Mouse (Mus musculus) retina, embryonic 14.5 days (tissue): ENCODE results near the gene Car14.
"Not testable (repeated sequence)": the region's sequence is repeated elsewhere in the genome, so short reads cannot be mapped to it uniquely, and the experiment has no call there.

Source experiments
- DNase-seq: peaks from one replicate; pipeline ENCODE4 v3.0.0-alpha.2; 2015; ENCODE audit warnings: low spot score

Gene Car14

DNA sequence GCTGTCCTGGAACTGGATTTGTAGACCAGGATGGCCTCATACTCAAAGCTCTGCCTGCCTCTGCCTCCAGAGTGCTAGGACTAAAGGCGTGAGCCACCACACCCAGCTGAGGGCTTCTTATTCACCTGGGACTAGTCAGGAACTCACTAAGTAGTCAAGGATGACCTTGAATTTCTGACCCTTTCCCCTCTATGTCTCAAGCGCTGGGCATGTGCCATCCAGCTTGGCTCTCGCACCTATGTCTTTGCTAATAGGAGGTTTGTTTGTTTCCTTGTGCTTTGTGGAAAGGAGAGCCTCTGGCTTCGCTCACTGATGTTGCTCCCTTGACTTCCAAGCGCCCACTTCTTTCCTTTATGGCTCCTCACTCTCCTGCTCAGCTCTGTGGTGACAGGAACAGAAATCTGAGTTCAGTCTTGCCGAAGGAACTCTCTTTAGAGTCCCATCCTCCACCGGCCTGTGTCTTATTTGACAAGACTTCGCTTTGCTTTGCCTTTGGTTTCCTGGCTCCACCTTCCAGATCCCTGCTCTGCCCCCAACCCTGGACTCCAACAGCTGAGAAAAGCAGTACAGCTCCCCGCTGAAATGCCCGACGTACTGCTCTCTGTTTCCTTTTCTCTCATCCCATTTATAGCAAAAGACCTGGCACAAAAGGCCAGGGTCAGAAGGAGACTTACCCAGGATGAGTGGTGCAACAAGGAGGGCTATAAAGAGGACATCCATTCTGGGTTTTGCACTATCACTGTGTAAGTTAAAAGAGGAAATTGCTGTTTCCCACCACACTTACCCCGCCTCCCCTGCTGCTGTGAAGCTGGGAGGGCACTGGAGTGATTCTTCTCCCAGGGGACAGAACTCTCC is 13.1 kb downstream of the Car14 start, which contains the start of gene BC028528:
TSS of gene BC028528 (minus strand) at position 795 of the 855 bp plus-strand sequence.
- no peak for DNase-seq

DNA sequence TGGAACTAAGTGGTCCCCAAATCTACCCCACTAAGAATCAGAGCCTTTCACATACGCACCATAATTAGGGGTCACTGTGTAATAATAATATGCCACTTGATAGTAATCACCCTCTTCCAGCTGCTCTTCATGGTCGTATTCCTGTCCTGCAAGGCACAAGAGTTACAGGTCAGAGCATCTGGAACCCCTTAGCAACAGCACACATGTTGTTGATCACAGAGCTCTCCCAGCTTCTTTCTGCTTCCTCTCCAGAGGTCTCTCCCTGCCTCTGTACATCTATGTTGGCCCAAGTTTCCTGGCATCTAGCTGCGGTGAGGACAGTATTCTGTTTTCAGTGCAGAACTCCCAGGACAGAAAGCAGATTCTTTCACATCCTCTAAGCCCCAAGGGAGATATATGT is 14.8 kb downstream of the Car14 start:
- no peak for DNase-seq

- no peak for DNase-seq
Observed at GRCm38 (mm10) chr3:95887596-95887995, 16.9 kb downstream of the Car14 start.

GRCm38 (mm10) chr3:95884400-95884799 is 20.1 kb downstream of the Car14 start:
- no peak for DNase-seq

GRCm38 (mm10) chr3:95882816-95883425 is 21.6 kb downstream of the Car14 start:
- DNase-seq: peak; percentile 83

DNA sequence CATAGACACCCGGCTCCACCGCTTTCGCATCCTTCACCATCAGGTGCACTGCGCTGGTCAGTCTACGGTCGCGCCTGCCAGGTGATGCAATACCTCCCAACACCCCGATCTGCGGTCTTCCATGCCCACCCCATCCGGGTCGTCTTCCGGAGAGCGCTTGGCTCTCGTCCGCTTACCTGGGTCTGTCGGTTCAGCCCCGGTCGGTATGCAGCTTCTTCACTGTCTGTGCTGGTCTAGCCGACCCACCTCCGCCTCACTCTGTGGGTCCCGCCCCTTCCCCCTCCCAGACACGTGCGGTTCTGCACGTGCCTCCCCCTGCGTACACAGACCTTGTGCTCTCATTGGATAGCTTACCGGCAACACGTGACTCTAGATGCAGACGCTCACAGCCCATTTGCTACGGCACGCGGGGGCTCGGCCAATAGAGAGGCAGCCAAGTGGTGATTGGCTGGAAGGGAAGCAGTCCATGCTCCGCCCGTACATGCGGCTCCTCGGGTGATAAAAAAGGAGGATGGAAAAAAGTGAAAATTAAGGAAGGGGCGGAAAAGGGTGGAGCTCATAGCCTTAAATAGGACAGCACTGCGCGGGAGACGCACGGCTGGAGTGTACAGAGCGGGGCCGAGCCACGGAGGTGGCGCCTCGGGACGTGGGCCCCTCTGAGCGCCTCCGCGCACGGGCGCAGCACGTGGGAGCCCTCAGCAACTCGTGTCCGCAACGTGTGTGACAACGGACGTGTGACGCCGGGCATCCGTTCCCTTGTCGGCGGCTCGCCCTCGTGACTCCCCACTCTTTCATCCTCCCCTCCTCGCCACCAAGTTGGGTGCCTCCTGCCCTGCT is 22.3 kb downstream of the Car14 start, which contains the start of gene Ciart:
TSS of gene Ciart (minus strand) at position 273 of the 837 bp plus-strand sequence.
- DNase-seq: peak; percentile 96

DNA sequence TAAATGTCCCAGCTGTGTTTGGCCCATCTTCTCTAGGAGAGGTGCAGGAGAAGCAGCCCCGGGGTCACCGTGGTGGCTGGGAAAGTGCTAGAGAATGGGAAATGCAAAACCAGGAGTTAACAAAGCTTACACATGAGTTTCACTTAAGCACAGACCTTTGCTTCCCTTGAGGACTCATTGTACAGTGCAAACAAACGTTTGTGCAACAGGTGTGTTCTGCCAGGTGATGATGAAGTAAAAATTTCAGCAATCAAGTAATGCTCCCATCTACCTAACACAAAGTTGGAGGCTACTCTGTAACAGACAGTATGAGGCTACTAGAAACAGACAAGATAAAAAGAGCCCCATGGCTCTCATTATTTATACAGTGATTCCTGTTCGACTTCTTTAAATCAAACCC is 25.4 kb downstream of the Car14 start:
- no peak for DNase-seq

DNA sequence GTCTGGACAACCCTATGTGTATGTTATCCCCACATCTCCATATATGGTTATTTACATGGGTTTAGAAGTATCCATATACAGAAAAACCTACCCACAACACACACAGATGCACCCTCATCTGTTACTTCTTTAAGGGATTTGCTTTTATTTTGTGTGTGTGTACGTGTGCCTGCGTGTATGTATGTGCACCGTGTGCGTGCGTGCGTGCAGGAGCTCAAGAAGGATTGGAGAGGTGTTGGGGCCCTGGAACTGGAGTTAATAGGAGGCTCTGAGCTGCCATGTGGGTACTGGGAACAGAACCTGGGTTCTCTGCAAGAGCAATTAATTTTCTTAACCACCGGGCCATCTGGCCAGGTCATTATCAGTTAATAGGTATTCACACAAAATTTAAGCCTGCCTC is 32.4 kb downstream of the Car14 start:
- DNase-seq: no peak

- DNase-seq: peak; percentile 85
Observed at GRCm38 (mm10) chr3:95871392-95871867, 33.1 kb downstream of the Car14 start, which contains the start of gene Mrps21. TSS of gene Mrps21 (minus strand) at chr3:95871519.

DNA sequence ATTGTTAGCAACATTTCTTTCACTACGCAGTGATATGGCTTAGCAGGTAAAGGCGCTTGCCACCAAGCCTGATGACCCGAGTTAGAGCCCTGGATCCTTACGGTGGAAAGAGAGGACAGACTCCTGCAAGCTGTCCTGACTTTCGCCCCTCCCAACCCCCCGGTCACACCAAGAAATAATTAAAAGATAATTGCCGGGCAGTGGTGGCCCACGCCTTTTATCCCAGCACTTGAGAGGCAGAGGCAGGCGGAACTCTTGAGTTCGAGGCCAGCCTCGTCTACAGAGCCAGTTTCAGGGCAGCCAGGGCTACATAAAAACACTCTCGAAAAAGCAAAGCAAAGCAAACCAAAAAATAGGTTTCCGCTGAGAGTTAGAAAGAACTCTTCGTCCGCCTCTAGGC is 33.5 kb downstream of the Car14 start:
- DNase-seq: no peak

- no peak for DNase-seq
Observed at GRCm38 (mm10) chr3:95867408-95867807, 37.1 kb downstream of the Car14 start.

- DNase-seq: no peak
Observed at GRCm38 (mm10) chr3:95866071-95866470, 38.4 kb downstream of the Car14 start.

DNA sequence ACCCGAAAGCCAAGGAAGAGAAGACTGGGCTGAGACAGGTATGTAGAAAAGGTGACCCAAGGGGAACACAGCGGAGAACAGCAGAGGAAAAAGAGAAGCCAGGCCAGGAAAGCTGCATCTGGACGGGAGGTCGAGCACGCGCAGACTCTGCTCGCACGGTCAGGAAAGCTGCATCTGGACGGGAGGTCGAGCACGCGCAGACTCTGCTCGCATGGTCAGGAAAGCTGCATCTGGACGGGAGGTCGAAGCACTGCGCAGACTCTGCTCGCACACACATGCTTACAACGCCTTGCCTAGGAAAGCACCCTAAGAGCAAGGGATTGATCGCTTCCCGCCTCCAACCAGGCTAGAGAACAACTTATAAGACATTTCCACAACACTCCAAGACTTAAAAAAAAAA is 38.9 kb downstream of the Car14 start:
- DNase-seq: no peak

DNA sequence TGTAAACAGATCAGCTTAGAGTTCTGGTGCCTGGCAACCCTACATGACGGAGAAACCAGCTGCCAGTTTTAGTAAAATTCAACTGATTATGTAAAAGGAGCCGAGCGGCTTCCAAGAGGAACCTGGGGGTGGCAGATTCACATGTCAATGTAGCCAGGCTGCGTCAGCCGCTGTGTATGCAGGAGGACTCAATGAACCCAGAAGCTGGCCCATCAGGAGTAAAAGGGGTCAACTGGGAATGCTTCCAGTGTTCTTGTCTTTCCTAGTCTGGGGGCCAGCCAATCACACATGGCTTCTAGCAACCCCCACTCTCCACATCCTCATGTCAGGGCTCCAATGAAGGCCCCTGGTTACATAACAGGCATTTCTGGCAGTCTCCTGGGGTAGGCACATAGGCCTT is 39.4 kb downstream of the Car14 start:
- no peak for DNase-seq

DNA sequence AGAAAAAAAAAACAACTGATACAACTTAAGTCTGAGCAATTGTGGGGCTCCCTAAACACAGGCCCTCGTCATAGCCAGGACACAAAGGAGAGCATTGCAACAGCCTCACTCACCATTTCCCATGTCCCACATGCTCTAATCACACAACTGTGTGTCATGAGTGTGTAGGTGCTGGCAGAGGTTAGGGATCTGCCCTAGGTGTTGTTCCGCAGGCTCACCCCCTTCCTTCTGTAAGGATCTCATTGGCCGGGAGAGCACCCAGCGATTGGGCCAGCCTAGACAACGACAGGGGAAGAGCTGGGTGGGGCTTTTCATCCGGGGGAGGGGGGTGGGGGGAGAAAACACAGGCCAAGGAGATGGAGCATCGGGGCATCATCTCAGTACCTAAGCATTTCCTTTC is 40.9 kb downstream of the Car14 start:
- no peak for DNase-seq

GRCm38 (mm10) chr3:95861796-95862195 is 42.7 kb downstream of the Car14 start:
- DNase-seq: peak; percentile 87

- no peak for DNase-seq
Observed at GRCm38 (mm10) chr3:95861216-95861615, 43.3 kb downstream of the Car14 start.

- peak; percentile 49 for DNase-seq
Observed at GRCm38 (mm10) chr3:95860323-95860722, 44.2 kb downstream of the Car14 start.

DNA sequence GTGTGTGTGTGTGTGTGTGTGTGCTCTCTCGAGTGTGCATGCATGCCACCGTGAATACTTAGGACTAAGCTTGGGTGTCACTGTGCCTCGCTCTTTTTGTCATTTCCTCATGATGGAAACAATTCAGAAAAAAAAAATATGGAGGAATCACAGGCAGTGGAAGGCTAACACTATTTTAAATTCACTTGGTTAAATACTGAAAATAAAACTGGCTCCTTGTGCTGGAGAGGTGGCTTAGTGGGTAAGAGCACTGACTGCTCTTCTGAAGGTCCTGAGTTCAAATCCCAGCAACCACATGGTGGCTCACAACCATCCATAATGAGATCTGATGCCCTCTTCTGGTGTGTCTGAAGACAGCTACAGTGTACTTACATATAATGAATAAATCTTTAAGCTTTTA is 46.2 kb downstream of the Car14 start:
- not testable (repeated sequence) for DNase-seq

- DNase-seq: not testable (repeated sequence)
Observed at GRCm38 (mm10) chr3:95857050-95857449, 47.4 kb downstream of the Car14 start.

- no peak for DNase-seq
Observed at GRCm38 (mm10) chr3:95856115-95856514, 48.4 kb downstream of the Car14 start.

DNA sequence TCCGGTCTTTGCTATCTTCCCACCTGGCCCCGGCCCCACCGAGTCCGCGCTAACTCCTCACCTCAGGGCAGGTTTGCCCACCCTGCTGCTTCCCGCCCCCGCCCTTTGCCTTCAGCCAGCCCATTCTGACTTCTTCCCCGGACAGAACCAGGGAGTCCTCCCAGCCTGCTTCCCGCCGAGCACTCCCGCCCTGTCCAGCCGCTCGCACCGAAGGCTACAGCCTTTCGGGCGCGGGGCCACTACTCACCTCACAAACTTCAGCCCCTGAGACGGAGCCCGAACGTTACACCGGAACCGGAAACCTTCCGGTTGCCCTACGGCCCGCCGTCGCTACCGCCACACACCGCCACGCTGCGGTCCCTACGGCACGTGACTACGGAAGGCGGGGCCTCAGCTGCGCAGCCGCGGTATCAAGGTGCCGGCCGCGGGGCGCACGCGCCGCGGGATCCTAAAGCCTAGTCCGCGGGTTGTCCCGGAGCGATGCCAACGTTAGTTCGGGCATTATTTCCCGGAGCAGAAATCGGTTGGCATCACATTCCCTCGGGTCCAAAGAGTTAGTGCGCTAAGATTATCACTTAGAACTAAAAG is 48.9 kb downstream of the Car14 start, which contains the start of gene Prpf3:
TSS of gene Prpf3 (minus strand) at position 384 of the 588 bp plus-strand sequence.
- DNase-seq: peak; percentile 96
